Mouse (Mus musculus) C2C12 (cell line): ENCODE measurements around the gene Pou4f2.

Experiments
- CEBPB ChIP-seq: IDR thresholded peaks from one replicate; pipeline ENCODE4 v1.6.1; 2011; ENCODE audit warnings: low read depth, mild to moderate bottlenecking, control low read depth, moderate library complexity
- CTCF ChIP-seq: IDR thresholded peaks from one replicate; pipeline ENCODE4 v1.5.1; 2011; ENCODE audit not compliant: control insufficient read depth, insufficient read depth, insufficient read length
- MAX ChIP-seq: IDR thresholded peaks from one replicate; pipeline ENCODE4 v1.6.1; 2011; ENCODE audit warnings: mild to moderate bottlenecking, control low read depth
- MYOD1 ChIP-seq: IDR thresholded peaks from one replicate; pipeline ENCODE4 v1.6.1; 2011; ENCODE audit warnings: low read depth; ENCODE audit not compliant: control insufficient read depth, insufficient read length
- MYOG ChIP-seq: IDR thresholded peaks from one replicate; pipeline ENCODE4 v1.6.1; 2011; ENCODE audit not compliant: control insufficient read depth, insufficient read length; ENCODE audit errors: extremely low read depth
- USF1 ChIP-seq: IDR thresholded peaks from one replicate; pipeline ENCODE4 v1.6.1; 2011; ENCODE audit warnings: low read depth, mild to moderate bottlenecking, control low read depth, moderate library complexity

GRCm38 (mm10) chr8:78438121-78438520, 1.7 kb upstream of the Pou4f2 start:
- TF ChIP-seq CTCF (no peak), CEBPB (no peak), MAX (no peak), MYOG (no peak), MYOD1 (no peak), USF1 (no peak)
